Mouse (Mus musculus) embryonic facial prominence, embryonic 13.5 days (tissue): ENCODE data around the gene Pdlim5. TPM values are rescaled to one million over a fixed set of nuclear protein-coding genes. Genes with fewer than 3 reads are reported as not detected.

Experiments used
- ATAC-seq: fragments of 200-750 bp; cut with Nextera tagmentation; 2 replicates; pipeline ENCODE4 v1.8.0; 2017; ENCODE audit warnings: low read depth; ENCODE audit not compliant: insufficient number of reproducible peaks, insufficient read depth, low FRiP score, low TSS enrichment
- H3K27ac ChIP-seq: fragments of 300-500 bp; sonication (generic); 2 replicates; pipeline ENCODE4 v1.5.1; 2015; ENCODE audit warnings: moderate library complexity, mild to moderate bottlenecking, inconsistent platforms
- H3K27me3 ChIP-seq: fragments of 300-500 bp; sonication (generic); 2 replicates; pipeline ENCODE4 v1.6.1; 2015; ENCODE audit warnings: mild to moderate bottlenecking, inconsistent platforms
- H3K36me3 ChIP-seq: fragments of 300-500 bp; sonication (generic); 2 replicates; pipeline ENCODE4 v1.6.1; 2015; ENCODE audit warnings: mild to moderate bottlenecking, inconsistent platforms
- H3K4me1 ChIP-seq: fragments of 300-500 bp; sonication (generic); 2 replicates; pipeline ENCODE4 v1.6.1; 2015; ENCODE audit warnings: inconsistent platforms
- H3K4me2 ChIP-seq: fragments of 300-500 bp; sonication (generic); 2 replicates; pipeline ENCODE4 v1.6.1; 2015; ENCODE audit warnings: moderate library complexity, mild to moderate bottlenecking, inconsistent platforms
- H3K4me3 ChIP-seq: fragments of 300-500 bp; sonication (generic); 2 replicates; pipeline ENCODE4 v1.5.1; 2015; ENCODE audit warnings: mild to moderate bottlenecking, inconsistent platforms
- H3K9ac ChIP-seq: fragments of 300-500 bp; sonication (generic); 2 replicates; pipeline ENCODE4 v1.6.1; 2015; ENCODE audit warnings: mild to moderate bottlenecking, inconsistent platforms
- H3K9me3 ChIP-seq: fragments of 300-500 bp; sonication (generic); 2 replicates; pipeline ENCODE4 v1.6.1; 2016; ENCODE audit warnings: inconsistent platforms
- WGBS: fragments of 180-500 bp; shearing (Covaris S2); methylation state at CpG from one replicate; pipeline ENCODE4 v1.1.7; 2015; ENCODE audit warnings: mixed read lengths; 5-methylcytosine and 5-hydroxymethylcytosine counted together
- polyA plus RNA-seq: library from polyadenylated mRNA; unstranded; fragments of >200 nt; fragmentation: Nextera tagmentation; extraction: Ambion mirVana; gene quantifications from 2 replicates; pipeline ENCODE4 v1.2.1, GENCODE M21; 2015

Pdlim5 gene
- polyA plus RNA-seq, 1 experiment from 2014 or later = 17.6 TPM

DNA sequence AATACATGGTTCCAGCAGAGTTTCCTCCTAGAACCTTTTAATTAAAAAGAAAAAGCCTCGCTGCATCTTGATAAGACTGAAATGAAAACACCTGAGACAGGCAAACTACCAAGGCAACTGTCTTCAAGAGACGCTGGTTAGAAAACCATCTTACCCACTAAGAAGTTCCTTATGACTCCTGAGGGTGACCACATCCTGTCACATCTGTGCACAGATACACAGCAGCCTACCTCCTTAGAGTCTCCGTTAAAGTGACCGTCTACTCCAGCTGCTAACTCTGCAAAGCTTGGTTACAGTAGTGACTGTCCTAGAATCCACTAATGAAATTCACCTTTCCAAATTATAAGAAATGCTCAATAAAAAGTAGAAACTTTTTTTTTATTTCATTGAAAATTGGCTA, 38.8 kb downstream of the Pdlim5 start:
- Histone ChIP-seq H3K27ac (no peak overlapping the region), H3K36me3 (no peaks in the 10 kb centered on the region), H3K27me3 (no peaks in the 10 kb centered on the region), H3K9ac (no peak overlapping the region), H3K9me3 (no peaks in the 10 kb centered on the region), H3K4me1 (no peaks in the 10 kb centered on the region), H3K4me3 (no peak overlapping the region), H3K4me2 (no peak overlapping the region)
- ATAC-seq = no peak
- 66% methylated on average over 4 of the region's 4 CpGs for WGBS

DNA sequence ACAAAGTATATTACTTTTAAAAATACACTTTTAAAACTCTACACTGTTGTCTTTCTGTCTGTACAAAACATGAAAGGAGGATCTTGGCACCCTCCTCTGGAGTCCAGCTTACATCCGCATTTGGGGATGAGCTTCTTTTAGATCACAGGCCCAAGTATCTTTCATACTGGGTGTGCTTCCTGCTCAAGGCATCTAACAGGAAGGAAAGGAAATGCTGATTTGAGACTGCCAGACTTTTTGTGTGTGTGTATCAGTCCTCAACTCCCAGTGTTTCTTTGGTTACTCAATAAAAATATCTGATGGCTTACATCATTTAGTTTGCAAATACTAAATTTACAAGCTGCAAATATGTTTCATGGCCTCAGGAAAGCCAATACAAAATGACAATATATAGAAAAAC, 42.3 kb downstream of the Pdlim5 start:
- Histone ChIP-seq H3K9me3 (no peaks in the 10 kb centered on the region; the same call in 1 of the 2 replicates), H3K36me3 (peaks cover 8% of the 10 kb centered on the region; the same call in 1 of the 2 replicates), H3K27ac (no peak overlapping the region), H3K4me2 (no peak overlapping the region), H3K4me1 (no peaks in the 10 kb centered on the region), H3K9ac (no peak overlapping the region), H3K27me3 (no peaks in the 10 kb centered on the region), H3K4me3 (no peak overlapping the region)
- no peak for ATAC-seq
- 75% methylated on average over 1 of the region's 1 CpGs for WGBS

DNA sequence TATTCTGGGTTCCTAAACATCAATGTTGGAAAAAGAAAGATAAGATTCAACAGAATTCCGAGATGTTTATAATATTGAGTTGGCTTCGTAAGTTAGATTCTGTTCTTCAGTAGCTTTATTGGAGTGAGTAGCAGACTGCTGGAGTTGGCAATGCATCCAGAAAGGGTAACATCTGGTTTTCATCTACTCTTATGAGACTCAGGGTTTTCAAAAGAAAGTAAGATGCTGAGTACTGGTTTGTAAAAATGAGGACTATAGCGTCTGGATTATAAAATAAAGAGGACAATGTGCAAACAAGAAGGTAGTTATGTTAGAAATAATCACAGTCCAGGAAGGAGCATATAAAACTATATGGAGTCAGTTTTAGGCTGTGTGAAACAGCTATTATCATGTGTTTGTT, 45.0 kb downstream of the Pdlim5 start:
- H3K4me3 ChIP-seq = no peak overlapping the region
- H3K4me1 ChIP-seq = peaks cover 2% of the 10 kb centered on the region
- no peaks in the 10 kb centered on the region for H3K27me3 ChIP-seq
- no peak overlapping the region for H3K4me2 ChIP-seq
- no peak overlapping the region for H3K27ac ChIP-seq
- peaks cover 8% of the 10 kb centered on the region; the same call in 1 of the 2 replicates for H3K36me3 ChIP-seq
- 30% methylated on average over 3 of the region's 3 CpGs for WGBS
- no peak for ATAC-seq
- no peak overlapping the region for H3K9ac ChIP-seq
- H3K9me3 ChIP-seq = no peaks in the 10 kb centered on the region; the same call in 1 of the 2 replicates

DNA sequence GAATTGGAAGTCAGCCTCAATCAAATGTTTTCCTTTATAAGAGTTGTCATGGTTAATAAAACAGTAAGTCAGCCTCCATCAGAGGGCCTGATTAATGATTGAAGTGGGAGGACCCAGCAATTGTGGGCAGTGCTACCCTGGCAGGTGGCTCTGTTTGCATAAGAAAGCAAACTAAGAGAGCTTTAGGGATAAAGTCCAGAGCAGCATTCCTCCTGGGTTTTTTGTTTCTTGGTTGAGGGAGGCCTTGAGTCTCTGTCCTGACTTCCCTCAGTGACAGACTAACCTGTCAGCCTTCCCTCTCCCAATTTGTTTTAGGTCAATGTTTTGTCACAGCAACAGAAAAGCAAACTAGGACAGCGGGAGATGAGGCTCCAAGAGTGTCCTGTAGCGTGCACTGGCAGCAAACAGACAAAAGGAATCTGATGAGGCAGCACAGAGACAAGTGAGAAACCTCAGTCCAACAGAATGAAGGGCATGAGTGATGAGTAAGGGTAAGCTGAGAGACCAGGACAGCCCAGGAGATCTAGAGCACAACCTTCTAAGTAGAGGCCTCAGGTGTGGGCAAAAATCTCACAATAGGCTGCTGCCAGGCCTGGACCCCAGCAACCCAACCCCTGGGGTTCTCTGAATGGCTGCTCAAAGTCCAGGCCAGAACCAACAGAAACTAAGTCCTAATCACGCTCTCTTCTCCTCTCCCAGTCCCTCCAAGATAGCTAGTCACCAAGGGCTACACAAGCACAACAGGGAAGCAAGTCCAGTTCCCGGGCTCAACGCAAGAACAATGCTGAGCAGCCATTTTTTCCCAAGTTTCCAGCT, 46.5 kb downstream of the Pdlim5 start:
- peaks cover 8% of the 10 kb centered on the region; the same call in 1 of the 2 replicates for H3K36me3 ChIP-seq
- no peak overlapping the region for H3K4me3 ChIP-seq
- no peak overlapping the region for H3K9ac ChIP-seq
- H3K9me3 ChIP-seq = no peaks in the 10 kb centered on the region; the same call in 1 of the 2 replicates
- no peak overlapping the region for H3K4me2 ChIP-seq
- no peak for ATAC-seq
- peaks cover 7% of the 10 kb centered on the region for H3K4me1 ChIP-seq
- no peak overlapping the region for H3K27ac ChIP-seq
- 81% methylated on average over 5 of the region's 5 CpGs for WGBS
- H3K27me3 ChIP-seq = no peaks in the 10 kb centered on the region

DNA sequence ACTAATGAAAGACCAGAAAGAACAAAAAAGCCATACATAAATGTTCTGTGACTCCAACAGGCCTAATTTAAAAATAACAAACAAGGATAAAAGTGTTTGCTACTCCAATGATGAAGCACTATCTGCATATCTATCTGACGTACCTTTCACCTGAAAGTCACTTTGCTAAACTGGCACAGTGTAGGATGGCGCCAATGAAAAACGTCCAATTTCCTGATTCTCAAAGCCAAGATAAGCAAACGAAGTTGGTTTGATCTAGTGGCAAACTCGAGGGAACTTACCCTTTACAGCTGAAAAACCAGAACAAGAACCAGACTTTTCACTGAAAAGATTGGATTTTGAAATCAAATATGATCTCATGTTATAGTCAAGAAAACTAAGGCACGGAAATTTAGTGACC, 49.2 kb downstream of the Pdlim5 start:
- Histone ChIP-seq H3K27me3 (no peaks in the 10 kb centered on the region), H3K4me1 (peaks cover 7% of the 10 kb centered on the region), H3K4me3 (no peak overlapping the region), H3K36me3 (peaks cover 8% of the 10 kb centered on the region; the same call in 1 of the 2 replicates), H3K4me2 (no peak overlapping the region), H3K9ac (no peak overlapping the region), H3K27ac (no peak overlapping the region), H3K9me3 (no peaks in the 10 kb centered on the region; the same call in 1 of the 2 replicates)
- WGBS = 42% methylated on average over 6 of the region's 6 CpGs
- ATAC-seq = no peak

DNA sequence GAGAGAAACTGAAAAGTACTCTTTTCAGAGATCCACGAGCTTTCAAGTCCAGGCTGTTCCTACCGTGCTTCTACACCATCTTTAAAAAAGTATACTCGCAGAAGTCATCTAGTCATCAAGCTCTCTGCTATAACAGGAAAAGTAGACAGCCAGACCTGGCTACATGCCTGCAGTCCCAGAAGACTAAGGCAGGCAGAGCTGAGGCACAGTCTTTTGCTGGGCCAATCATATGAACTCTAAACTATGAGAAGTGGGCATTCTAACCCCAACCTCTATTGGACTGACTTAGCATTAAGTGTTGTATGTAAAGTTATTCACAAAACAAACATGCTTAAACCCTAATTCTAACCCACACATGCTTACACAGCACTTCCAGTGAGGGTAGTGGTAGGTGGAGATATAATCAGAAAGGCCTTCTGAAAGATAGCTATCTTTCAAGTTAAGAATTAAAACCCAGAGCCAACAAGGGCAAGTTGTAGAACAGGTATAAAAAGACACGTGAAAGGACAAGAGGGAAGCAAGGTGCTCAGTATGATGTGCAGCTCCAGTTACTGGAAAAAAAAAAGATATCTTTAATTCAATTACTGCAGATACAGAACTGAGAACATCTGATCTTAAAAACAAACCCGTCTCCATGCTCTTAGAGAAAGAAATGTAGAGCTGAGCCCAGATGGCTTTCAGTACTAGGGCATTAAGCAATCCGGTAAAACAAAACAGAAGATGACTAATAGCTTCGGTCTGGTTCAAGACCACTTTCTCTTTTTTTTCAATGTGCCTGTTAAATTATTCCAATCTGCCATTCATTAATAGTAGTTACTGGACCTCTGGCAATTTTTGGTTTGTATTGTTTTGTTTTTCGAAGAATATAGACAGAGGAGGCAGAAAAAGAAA, 50.0 kb downstream of the Pdlim5 start:
- no peak overlapping the region for H3K27ac ChIP-seq
- 46% methylated on average over 8 of the region's 8 CpGs for WGBS
- no peaks in the 10 kb centered on the region; the same call in 1 of the 2 replicates for H3K9me3 ChIP-seq
- no peak overlapping the region for H3K4me2 ChIP-seq
- H3K4me3 ChIP-seq = no peak overlapping the region
- H3K36me3 ChIP-seq = peaks cover 8% of the 10 kb centered on the region; the same call in 1 of the 2 replicates
- no peaks in the 10 kb centered on the region for H3K27me3 ChIP-seq
- no peak for ATAC-seq
- no peak overlapping the region for H3K9ac ChIP-seq
- H3K4me1 ChIP-seq = peaks cover 7% of the 10 kb centered on the region

DNA sequence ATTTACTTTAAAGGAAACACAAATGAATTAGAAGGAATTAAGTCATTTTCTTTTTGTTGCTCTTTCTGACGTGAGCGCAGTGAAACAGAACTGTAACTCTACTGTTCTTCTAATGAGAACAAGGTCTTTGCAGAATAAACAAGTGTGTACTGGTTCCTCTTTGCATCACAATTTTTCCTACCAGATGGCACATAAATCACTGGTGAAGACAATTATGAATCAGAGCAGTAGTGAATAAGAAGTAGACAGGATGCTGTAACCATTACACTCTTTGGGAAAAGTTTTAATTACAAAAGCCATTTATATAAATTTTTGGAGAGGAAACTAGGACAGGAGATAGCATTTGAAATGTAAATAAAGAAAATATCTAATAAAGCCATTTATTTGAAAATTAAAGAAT, 51.7 kb downstream of the Pdlim5 start:
- Histone ChIP-seq H3K4me1 (peaks cover 7% of the 10 kb centered on the region), H3K4me3 (no peak overlapping the region), H3K27me3 (no peaks in the 10 kb centered on the region), H3K9me3 (no peaks in the 10 kb centered on the region; the same call in 1 of the 2 replicates), H3K36me3 (peaks cover 5% of the 10 kb centered on the region; the same call in 1 of the 2 replicates), H3K27ac (no peak overlapping the region), H3K9ac (no peak overlapping the region), H3K4me2 (no peak overlapping the region)
- ATAC-seq = no peak
- WGBS = 76% methylated on average over 2 of the region's 2 CpGs

DNA sequence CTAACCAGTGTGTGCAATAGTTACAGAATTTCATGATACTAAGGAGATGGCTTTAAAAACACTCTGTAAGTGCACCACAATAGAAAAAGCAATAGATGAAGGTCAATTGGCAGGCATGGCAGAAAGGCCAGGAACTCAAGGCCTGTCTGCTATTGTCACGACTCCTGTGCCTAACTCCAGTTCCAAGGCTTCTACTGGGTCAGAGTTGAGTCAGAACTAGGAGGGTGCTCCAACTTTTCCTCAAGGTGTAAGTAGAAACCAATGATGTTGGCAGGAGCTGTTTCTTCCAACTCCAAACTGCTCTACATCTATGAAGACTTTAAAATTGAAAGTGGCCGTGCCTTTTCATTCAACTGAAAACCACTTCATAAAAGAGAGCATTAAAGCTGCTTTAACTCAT, 54.8 kb downstream of the Pdlim5 start:
- H3K36me3 ChIP-seq = no peaks in the 10 kb centered on the region
- H3K27ac ChIP-seq = no peak overlapping the region
- no peak overlapping the region for H3K4me2 ChIP-seq
- 77% methylated on average over 2 of the region's 2 CpGs for WGBS
- H3K4me3 ChIP-seq = no peak overlapping the region
- no peak overlapping the region for H3K9ac ChIP-seq
- H3K27me3 ChIP-seq = no peaks in the 10 kb centered on the region
- H3K4me1 ChIP-seq = peaks cover 6% of the 10 kb centered on the region
- H3K9me3 ChIP-seq = no peaks in the 10 kb centered on the region
- no peak for ATAC-seq

DNA sequence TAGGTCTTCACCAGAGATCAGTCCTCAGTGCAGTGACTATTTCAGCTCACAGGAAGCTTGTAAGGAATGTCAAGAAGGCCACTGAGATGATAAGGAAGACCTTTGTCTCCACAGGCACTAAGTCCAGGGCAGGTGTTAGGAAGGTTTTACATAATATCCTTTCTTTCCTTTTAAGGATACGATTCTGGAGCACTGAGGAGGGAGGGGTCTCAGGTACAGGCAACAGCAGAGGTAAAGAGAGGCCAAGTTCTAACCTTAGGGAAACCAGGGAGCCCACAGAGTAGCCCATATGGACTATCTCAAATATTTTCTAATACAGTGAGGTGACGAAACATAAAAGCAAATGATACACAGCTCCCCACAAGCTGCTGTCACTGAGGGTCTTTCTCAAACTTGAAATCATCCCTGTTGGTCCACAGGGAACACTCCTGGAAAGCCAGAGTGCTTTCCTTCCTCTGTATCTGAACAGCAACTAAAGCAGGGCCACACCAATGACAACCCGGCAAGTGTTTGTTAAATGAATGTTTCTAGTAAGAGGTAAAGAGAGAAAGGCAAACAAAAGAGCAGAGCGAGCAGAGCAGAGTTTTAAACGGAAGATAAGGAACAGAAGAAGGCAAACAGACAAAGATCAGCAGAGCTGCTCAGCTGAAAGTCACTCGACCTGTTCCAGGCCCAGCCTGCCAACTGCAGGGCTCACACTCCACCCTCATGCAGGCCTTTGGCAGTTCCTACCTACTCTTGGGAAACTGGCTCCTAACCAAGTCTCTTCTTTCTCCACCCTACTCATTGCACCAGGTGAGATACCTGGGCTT, 55.9 kb downstream of the Pdlim5 start:
- no peaks in the 10 kb centered on the region for H3K27me3 ChIP-seq
- no peak overlapping the region for H3K4me2 ChIP-seq
- WGBS = 72% methylated on average over 6 of the region's 6 CpGs
- H3K4me1 ChIP-seq = no peaks in the 10 kb centered on the region; the same call in 1 of the 2 replicates
- H3K36me3 ChIP-seq = no peaks in the 10 kb centered on the region
- no peak overlapping the region for H3K4me3 ChIP-seq
- H3K9me3 ChIP-seq = no peaks in the 10 kb centered on the region
- H3K27ac ChIP-seq = no peak overlapping the region
- no peak overlapping the region for H3K9ac ChIP-seq
- no peak for ATAC-seq

DNA sequence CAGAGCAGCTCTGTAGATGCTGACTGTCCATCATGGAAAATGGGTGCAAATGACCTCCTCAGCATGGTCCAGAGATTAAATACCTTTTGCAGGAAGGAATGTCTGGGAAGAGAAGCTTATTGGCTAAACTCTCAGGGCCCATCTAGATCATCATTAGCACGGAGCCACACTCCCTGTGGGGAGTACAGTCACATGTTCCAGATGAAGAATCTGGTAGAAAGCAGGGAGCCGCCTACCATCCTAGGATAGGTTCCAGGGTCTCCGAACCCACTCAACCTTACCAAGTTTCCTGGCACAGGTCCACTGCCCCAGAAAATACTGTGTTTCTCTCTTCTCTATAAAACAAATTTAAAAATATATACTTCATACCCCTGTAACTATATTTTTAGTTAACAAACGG, 57.4 kb downstream of the Pdlim5 start:
- no peak overlapping the region for H3K9ac ChIP-seq
- 70% methylated on average over 4 of the region's 4 CpGs for WGBS
- ATAC-seq = no peak
- H3K27ac ChIP-seq = no peak overlapping the region
- no peak overlapping the region for H3K4me3 ChIP-seq
- no peaks in the 10 kb centered on the region for H3K9me3 ChIP-seq
- no peaks in the 10 kb centered on the region for H3K27me3 ChIP-seq
- no peak overlapping the region for H3K4me2 ChIP-seq
- no peaks in the 10 kb centered on the region for H3K36me3 ChIP-seq
- no peaks in the 10 kb centered on the region; the same call in 1 of the 2 replicates for H3K4me1 ChIP-seq

DNA sequence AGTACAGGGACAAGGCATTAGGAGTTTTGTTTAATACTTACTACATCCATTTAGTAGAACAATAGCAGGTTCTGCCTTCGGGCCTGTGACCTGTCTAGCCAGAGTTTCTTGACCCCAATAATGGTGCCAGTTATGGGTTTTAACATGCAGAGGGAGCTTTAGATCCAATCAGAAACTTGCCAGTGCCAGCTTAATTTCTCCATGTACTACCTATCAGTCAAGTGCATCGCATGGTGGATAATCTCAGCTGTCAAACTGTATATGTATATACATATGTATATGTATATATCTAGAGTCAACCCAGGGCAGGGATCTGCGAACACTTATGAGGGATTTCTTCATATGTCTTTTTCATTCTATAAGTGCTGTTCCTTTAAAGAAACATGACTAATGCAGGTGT, 61.0 kb downstream of the Pdlim5 start:
- WGBS = 84% methylated on average over 3 of the region's 3 CpGs
- Histone ChIP-seq H3K36me3 (no peaks in the 10 kb centered on the region), H3K9ac (no peak overlapping the region), H3K4me3 (no peak overlapping the region), H3K27ac (no peak overlapping the region), H3K4me1 (no peaks in the 10 kb centered on the region; the same call in 1 of the 2 replicates), H3K4me2 (no peak overlapping the region), H3K9me3 (no peaks in the 10 kb centered on the region), H3K27me3 (no peaks in the 10 kb centered on the region)
- ATAC-seq = no peak
